Mouse (Mus musculus): Measurements from ENCODE around the gene Braf. TPM values are rescaled to one million over a fixed set of nuclear protein-coding genes. Genes with fewer than 3 reads are reported as not detected.

The Braf gene
- polyA plus RNA-seq, 1 experiment, result 33.8 TPM

GRCm38 (mm10) chr6:39607365-39607764, 117.9 kb downstream of the Braf start:
- H3K27ac ChIP-seq (ENCODE audit: insufficient read depth, low read length), result no peak overlapping the region
- no peak for DNase-seq
- H3K27me3 ChIP-seq (ENCODE audit: control insufficient read depth, insufficient read depth, low read length), result no peaks in the 10 kb centered on the region
- WGBS, result 73% methylated on average over 5 of the region's 5 CpGs
- no peaks in the 10 kb centered on the region for H3K4me1 ChIP-seq (ENCODE audit: control insufficient read depth, insufficient read depth, low read length)
- no peak overlapping the region for H3K4me3 ChIP-seq (replicated peaks; ENCODE audit: insufficient read depth, low read depth, low read length)
- TF ChIP-seq POLR2A (IDR thresholded peaks at IDR 0.05; ENCODE audit: borderline replicate concordance, insufficient read depth, low read length), result no peak
- TF ChIP-seq CTCF (IDR thresholded peaks at IDR 0.05; ENCODE audit: borderline replicate concordance, insufficient read depth, low read depth, low read length), result no peak

DNA sequence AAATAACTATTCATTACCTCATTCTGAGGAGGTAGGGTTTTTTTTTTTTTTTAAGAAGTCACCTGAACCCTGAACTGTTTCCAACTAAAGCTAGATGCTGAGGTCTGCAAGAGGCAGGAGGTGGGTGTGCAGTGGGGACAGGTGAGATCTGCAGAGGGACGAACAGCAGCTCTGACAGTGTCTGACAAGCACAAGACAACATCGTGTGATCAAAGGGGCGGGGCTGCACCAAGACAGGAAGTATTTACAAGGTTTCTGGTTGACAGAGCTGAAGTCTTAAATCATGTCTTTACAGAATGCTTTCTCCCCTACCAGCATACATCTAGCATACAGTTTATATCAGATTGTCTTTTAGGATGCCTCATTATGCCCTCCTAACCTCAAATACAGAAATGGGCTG, 118.4 kb downstream of the Braf start:
- no peak overlapping the region for H3K4me3 ChIP-seq (replicated peaks; ENCODE audit: insufficient read depth, low read depth, low read length)
- 78% methylated on average over 3 of the region's 3 CpGs for WGBS
- H3K27me3 ChIP-seq (ENCODE audit: control insufficient read depth, insufficient read depth, low read length), result no peaks in the 10 kb centered on the region
- no peaks in the 10 kb centered on the region for H3K4me1 ChIP-seq (ENCODE audit: control insufficient read depth, insufficient read depth, low read length)
- no peak for TF ChIP-seq POLR2A (IDR thresholded peaks at IDR 0.05; ENCODE audit: borderline replicate concordance, insufficient read depth, low read length)
- no peak for TF ChIP-seq CTCF (IDR thresholded peaks at IDR 0.05; ENCODE audit: borderline replicate concordance, insufficient read depth, low read depth, low read length)
- no peak overlapping the region for H3K27ac ChIP-seq (ENCODE audit: insufficient read depth, low read length)
- DNase-seq, result no peak

DNA sequence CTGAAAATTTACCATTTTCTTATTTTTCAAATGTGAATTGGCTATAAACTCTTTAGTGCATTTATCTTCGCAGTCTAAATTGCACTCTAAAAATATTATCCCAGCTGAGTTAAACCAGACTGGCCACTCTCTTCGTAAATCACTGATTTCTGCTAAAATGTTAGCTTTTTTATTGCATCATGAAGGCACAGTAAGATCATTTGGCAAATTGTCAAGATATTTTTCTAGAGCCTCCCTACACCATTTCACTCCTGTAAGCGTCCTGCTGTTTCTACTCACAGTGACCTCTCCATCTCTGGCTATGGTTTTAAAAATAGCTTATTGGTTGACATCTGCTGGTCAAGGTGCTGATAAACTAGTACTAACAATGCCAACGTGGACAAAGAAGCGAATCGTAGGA, 119.2 kb downstream of the Braf start:
- Histone ChIP-seq H3K27ac (ENCODE audit: insufficient read depth, low read length) (no peak overlapping the region), H3K4me1 (ENCODE audit: control insufficient read depth, insufficient read depth, low read length) (no peaks in the 10 kb centered on the region), H3K4me3 (replicated peaks; ENCODE audit: insufficient read depth, low read depth, low read length) (no peak overlapping the region), H3K27me3 (ENCODE audit: control insufficient read depth, insufficient read depth, low read length) (no peaks in the 10 kb centered on the region)
- no peak for DNase-seq
- 52% methylated on average over 6 of the region's 6 CpGs for WGBS
- TF ChIP-seq CTCF (IDR thresholded peaks at IDR 0.05; ENCODE audit: borderline replicate concordance, insufficient read depth, low read depth, low read length) (no peak), POLR2A (IDR thresholded peaks at IDR 0.05; ENCODE audit: borderline replicate concordance, insufficient read depth, low read length) (no peak)

GRCm38 (mm10) chr6:39604565-39604964, 120.7 kb downstream of the Braf start:
- H3K27ac ChIP-seq (ENCODE audit: insufficient read depth, low read length), result no peak overlapping the region
- WGBS, result 84% methylated on average over 5 of the region's 5 CpGs
- H3K4me1 ChIP-seq (ENCODE audit: control insufficient read depth, insufficient read depth, low read length), result no peaks in the 10 kb centered on the region
- no peak for DNase-seq
- TF ChIP-seq POLR2A (IDR thresholded peaks at IDR 0.05; ENCODE audit: borderline replicate concordance, insufficient read depth, low read length) (no peak), CTCF (IDR thresholded peaks at IDR 0.05; ENCODE audit: borderline replicate concordance, insufficient read depth, low read depth, low read length) (no peak)
- no peaks in the 10 kb centered on the region for H3K27me3 ChIP-seq (ENCODE audit: control insufficient read depth, insufficient read depth, low read length)
- no peak overlapping the region for H3K4me3 ChIP-seq (replicated peaks; ENCODE audit: insufficient read depth, low read depth, low read length)

DNA sequence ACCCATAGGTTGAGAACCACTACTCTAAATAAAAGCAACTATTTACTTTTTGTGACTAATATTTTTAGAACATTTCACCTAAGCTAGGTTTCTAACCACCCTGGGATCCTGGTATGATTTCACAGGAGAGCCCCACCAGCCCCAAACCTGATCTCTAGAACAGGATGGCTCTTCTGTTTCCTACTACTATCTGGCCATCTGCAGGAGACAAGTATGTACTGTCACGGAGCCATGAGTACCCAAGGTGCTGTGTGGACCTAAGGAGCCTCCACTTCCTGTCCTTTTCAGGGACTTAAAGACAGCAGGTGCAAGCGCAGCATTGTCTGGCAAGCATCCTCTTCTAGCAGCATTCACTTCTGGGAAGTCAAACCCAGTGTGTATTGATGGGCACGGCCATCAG, 123.4 kb downstream of the Braf start:
- Histone ChIP-seq H3K4me1 (ENCODE audit: control insufficient read depth, insufficient read depth, low read length) (peaks cover 6% of the 10 kb centered on the region; the same call in 1 of the 2 replicates), H3K27me3 (ENCODE audit: control insufficient read depth, insufficient read depth, low read length) (no peaks in the 10 kb centered on the region), H3K4me3 (replicated peaks; ENCODE audit: insufficient read depth, low read depth, low read length) (no peak overlapping the region), H3K27ac (ENCODE audit: insufficient read depth, low read length) (no peak overlapping the region)
- DNase-seq, result no peak
- 52% methylated on average over 3 of the region's 3 CpGs for WGBS
- TF ChIP-seq CTCF (IDR thresholded peaks at IDR 0.05; ENCODE audit: borderline replicate concordance, insufficient read depth, low read depth, low read length) (no peak), POLR2A (IDR thresholded peaks at IDR 0.05; ENCODE audit: borderline replicate concordance, insufficient read depth, low read length) (no peak)

DNA sequence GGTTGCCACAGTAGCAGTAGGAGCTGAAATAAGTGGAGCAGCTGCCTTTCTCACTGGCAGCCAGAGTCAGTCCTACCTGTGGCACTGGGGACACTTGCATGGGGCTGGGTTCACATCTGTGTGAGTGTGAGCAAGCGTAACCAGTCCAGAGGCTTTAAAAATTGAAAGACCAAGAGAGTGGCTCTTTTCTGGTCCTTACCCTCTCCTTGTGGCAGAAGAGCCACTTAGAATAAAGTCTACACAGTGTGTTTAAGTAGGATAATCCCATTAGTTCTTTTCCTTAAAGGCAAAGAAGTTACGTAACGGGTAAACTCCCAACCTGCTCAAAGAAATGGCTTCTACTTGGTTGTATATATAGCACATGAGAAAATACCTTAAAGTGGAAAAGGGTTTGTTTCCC, 124.4 kb downstream of the Braf start:
- Histone ChIP-seq H3K27ac (ENCODE audit: insufficient read depth, low read length) (no peak overlapping the region), H3K4me1 (ENCODE audit: control insufficient read depth, insufficient read depth, low read length) (peaks cover 6% of the 10 kb centered on the region; the same call in 1 of the 2 replicates), H3K4me3 (replicated peaks; ENCODE audit: insufficient read depth, low read depth, low read length) (no peak overlapping the region), H3K27me3 (ENCODE audit: control insufficient read depth, insufficient read depth, low read length) (no peaks in the 10 kb centered on the region)
- 92% methylated on average over 3 of the region's 3 CpGs for WGBS
- DNase-seq, result no peak
- TF ChIP-seq CTCF (IDR thresholded peaks at IDR 0.05; ENCODE audit: borderline replicate concordance, insufficient read depth, low read depth, low read length), result no peak
- TF ChIP-seq POLR2A (IDR thresholded peaks at IDR 0.05; ENCODE audit: borderline replicate concordance, insufficient read depth, low read length), result no peak

- Histone ChIP-seq H3K4me3 (replicated peaks; ENCODE audit: insufficient read depth, low read depth, low read length) (peak within 1 kb of the TSS; percentile 82), H3K27me3 (ENCODE audit: control insufficient read depth, insufficient read depth, low read length) (no peaks in the 10 kb centered on the region), H3K27ac (ENCODE audit: insufficient read depth, low read length) (peak within 1 kb of the TSS; percentile 98), H3K4me1 (ENCODE audit: control insufficient read depth, insufficient read depth, low read length) (peaks cover 9% of the 10 kb centered on the region)
- TF ChIP-seq CTCF (IDR thresholded peaks at IDR 0.05; ENCODE audit: borderline replicate concordance, insufficient read depth, low read depth, low read length) (no peak), POLR2A (IDR thresholded peaks at IDR 0.05; ENCODE audit: borderline replicate concordance, insufficient read depth, low read length) (peak; percentile 85; the same call in 1 of the 2 replicates)
- DNase-seq, result peak; percentile 96 to 98
- WGBS, result under 1% methylated on average over 56 of the region's 56 CpGs
These were observed 132.7 kb downstream of the Braf start, which contains the start of gene Ndufb2 for GRCm38 (mm10) chr6:39592401-39593214. Gene Ndufb2, plus strand, starts transcription at chr6:39592574.

DNA sequence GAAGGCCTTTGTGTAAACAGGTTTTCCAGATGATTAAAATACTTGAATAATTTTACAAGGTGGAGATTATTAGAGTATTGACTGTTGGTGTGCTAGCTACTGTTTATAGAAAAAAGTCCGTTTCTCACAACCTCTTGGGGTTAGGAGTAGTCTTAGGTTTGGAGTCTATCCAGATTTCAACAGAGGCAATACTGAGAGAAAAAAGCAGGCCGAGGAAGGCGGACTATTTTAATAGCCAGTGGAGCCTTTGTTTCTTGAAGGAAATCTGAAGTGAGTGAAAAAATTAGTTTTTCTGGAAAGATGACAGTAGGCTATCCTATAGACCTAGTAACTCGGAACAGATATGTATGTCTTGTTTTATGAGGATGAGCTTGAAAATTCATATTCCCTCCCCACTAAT, 133.8 kb downstream of the Braf start:
- DNase-seq, result no peak

More for the DNA sequence above, 133.8 kb downstream of the Braf start:
- Histone ChIP-seq H3K4me3 (replicated peaks; ENCODE audit: insufficient read depth, low read depth, low read length) (peak overlapping the region; percentile 17), H3K27ac (ENCODE audit: insufficient read depth, low read length) (no peak overlapping the region), H3K27me3 (ENCODE audit: control insufficient read depth, insufficient read depth, low read length) (no peaks in the 10 kb centered on the region), H3K4me1 (ENCODE audit: control insufficient read depth, insufficient read depth, low read length) (peaks cover 7% of the 10 kb centered on the region)
- 91% methylated on average over 4 of the region's 4 CpGs for WGBS
- TF ChIP-seq POLR2A (IDR thresholded peaks at IDR 0.05; ENCODE audit: borderline replicate concordance, insufficient read depth, low read length), result no peak
- no peak for TF ChIP-seq CTCF (IDR thresholded peaks at IDR 0.05; ENCODE audit: borderline replicate concordance, insufficient read depth, low read depth, low read length)
